Mouse (Mus musculus) neural tube, embryonic 12.5 days (tissue): ENCODE measurements around the gene Map10. TPM values are rescaled to one million over a fixed set of nuclear protein-coding genes. Genes with fewer than 3 reads are reported as not detected.

Experiments
- ATAC-seq: fragments of 200-750 bp; cut with Nextera tagmentation; 2 replicates; pipeline ENCODE4 v1.8.0; 2017; ENCODE audit warnings: low read depth, mild to moderate bottlenecking, moderate TSS enrichment, moderate library complexity; ENCODE audit not compliant: low FRiP score
- H3K27ac ChIP-seq: fragments of 300-500 bp; sonication (generic); 2 replicates; pipeline ENCODE4 v1.5.1; 2016
- H3K27me3 ChIP-seq: fragments of 300-500 bp; sonication (generic); replicated peaks from 2 replicates; pipeline ENCODE4 v1.6.1; 2016; ENCODE audit warnings: mild to moderate bottlenecking
- H3K36me3 ChIP-seq: fragments of 300-500 bp; sonication (generic); 2 replicates; pipeline ENCODE4 v1.6.1; 2016; ENCODE audit warnings: mild to moderate bottlenecking
- H3K4me1 ChIP-seq: fragments of 300-500 bp; sonication (generic); 2 replicates; pipeline ENCODE4 v1.6.1; 2016
- H3K4me2 ChIP-seq: fragments of 300-500 bp; sonication (generic); replicated peaks from 2 replicates; pipeline ENCODE4 v1.6.1; 2016; ENCODE audit warnings: mild to moderate bottlenecking
- H3K4me3 ChIP-seq: fragments of 300-500 bp; sonication (generic); 2 replicates; pipeline ENCODE4 v1.5.1; 2016
- H3K9ac ChIP-seq: fragments of 300-500 bp; sonication (generic); 2 replicates; pipeline ENCODE4 v1.6.1; 2016; ENCODE audit warnings: mild to moderate bottlenecking
- H3K9me3 ChIP-seq: fragments of 300-500 bp; sonication (generic); 2 replicates; pipeline ENCODE4 v1.6.1; 2016; ENCODE audit warnings: mild to moderate bottlenecking
- WGBS: fragments of 180-500 bp; shearing (Covaris S2); methylation state at CpG from one replicate; pipeline ENCODE4 v1.1.7; 2016; 5-methylcytosine and 5-hydroxymethylcytosine counted together
- polyA plus RNA-seq: library from polyadenylated mRNA; unstranded; fragments of >200 nt; fragmentation: Nextera tagmentation; extraction: Ambion mirVana; gene quantifications from 2 replicates; pipeline ENCODE4 v1.2.1, GENCODE M21; 2016

Gene Map10
- polyA plus RNA-seq, 1 experiment from 2014 or later: 9.4 TPM

DNA sequence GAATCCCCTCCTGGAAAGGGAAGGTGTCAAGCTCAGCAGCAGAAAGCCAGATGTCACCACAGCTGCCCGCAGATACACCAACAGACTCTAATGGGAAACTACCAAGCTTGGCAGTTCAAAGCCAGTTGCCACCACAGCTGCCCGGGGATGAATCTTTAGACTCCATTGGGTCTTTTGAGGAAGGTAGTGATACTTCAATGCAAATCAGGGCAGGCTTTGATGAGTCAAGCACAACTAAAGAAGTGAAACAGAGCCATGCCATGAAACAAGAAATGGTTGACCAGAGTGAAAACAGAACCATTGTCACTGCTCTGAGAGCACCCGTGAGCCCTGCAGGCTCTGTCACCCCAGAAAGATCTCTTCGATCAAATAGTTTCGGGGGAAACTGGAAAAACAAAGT lies 1.8 kb downstream of the Map10 start:
- H3K9ac ChIP-seq: no peak overlapping the region
- H3K36me3 ChIP-seq: peaks cover 14% of the 10 kb centered on the region; the same call in 1 of the 2 replicates
- no peaks in the 10 kb centered on the region for H3K27me3 ChIP-seq
- no peak overlapping the region for H3K4me2 ChIP-seq
- peaks cover 22% of the 10 kb centered on the region for H3K9me3 ChIP-seq
- H3K4me1 ChIP-seq: peaks cover 6% of the 10 kb centered on the region
- WGBS: 96% methylated on average over 5 of the region's 5 CpGs
- no peak overlapping the region for H3K4me3 ChIP-seq
- ATAC-seq: no peak
- H3K27ac ChIP-seq: no peak overlapping the region

DNA sequence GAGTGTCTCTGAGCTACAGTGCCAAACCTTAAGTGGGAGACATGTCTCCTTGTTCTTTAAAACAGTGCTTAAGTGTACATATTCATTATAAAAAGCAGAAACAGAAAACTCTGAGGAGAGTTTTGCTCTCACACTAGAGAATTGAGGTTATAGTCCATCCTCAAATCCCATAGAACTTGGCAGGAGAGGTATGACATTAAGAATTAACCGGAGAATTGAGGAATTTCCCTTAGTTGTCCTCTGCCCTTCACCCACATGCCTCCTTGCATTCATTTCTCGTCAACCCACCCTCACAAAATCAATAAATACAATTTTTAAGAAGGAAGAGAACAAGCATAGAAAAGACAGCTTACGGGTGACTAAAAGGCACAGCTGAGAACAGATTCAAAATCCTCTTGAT lies 6.2 kb downstream of the Map10 start:
- H3K4me2 ChIP-seq: no peak overlapping the region
- ATAC-seq: no peak
- WGBS: 82% methylated on average over 3 of the region's 3 CpGs
- no peak overlapping the region for H3K27ac ChIP-seq
- no peak overlapping the region for H3K9ac ChIP-seq
- H3K27me3 ChIP-seq: no peaks in the 10 kb centered on the region
- no peaks in the 10 kb centered on the region for H3K4me1 ChIP-seq
- H3K4me3 ChIP-seq: no peak overlapping the region
- peaks cover 14% of the 10 kb centered on the region; the same call in 1 of the 2 replicates for H3K36me3 ChIP-seq
- peaks cover 16% of the 10 kb centered on the region for H3K9me3 ChIP-seq

DNA sequence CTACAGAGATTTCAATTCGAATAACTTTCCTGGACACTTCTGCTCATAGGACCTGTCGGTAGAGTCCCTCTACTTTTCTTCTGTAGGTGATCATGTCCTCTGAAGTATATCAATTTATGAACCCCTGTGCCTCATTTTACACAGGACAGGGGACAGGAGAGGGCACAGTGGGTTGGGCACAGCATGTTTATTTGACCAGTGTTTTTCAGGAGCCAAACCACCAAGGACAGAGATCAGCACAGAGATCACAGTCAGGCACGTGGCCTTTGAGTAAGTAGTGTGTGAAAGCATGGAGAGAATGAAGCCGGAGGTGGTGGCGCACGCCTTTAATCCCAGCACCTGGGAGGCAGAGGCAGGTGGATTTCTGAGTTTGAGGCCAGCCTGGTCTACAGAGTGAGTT lies 7.9 kb downstream of the Map10 start:
- no peak for ATAC-seq
- H3K36me3 ChIP-seq: no peaks in the 10 kb centered on the region
- no peak overlapping the region for H3K27ac ChIP-seq

DNA sequence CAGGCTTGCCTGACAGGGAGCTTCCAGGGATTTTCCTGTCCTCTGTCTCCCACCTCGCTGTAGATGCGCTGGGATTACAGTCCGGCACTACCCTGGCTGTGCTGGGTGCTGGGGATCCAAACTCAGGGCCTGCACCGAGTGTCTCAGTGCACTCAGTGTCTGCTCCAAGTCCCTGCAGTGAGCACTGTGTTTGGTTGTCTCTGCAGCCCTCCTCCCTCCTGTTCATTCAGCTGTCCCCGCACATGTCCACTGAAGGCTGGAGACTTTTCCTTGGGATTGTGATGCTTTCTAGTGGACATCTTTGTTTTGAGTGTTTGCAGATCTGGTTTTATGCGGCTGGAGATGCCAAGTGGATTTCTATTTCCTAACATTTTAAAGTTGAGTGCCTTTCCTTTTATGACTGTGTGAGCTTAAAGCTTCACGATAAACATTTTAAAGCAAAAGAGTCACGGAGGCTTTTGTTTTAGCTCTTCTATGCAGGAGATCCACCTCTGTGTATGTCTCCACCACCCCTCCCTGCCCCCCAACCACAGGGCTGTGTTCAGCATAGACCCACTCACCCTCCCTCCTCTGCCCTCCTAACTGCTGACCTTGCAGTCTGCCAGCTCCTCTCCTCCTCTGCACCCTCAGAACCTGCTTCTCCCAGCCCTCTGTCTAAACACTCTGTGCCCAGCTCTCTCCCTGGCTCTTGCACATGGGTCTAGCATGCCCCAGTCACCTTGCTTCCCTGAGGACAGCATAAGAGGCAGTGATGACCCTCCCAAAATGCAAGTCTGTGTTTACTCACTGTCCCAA lies 9.4 kb downstream of the Map10 start:
- no peaks in the 10 kb centered on the region for H3K36me3 ChIP-seq
- no peaks in the 10 kb centered on the region for H3K9me3 ChIP-seq
- H3K4me3 ChIP-seq: no peak overlapping the region
- no peaks in the 10 kb centered on the region for H3K4me1 ChIP-seq
- H3K27me3 ChIP-seq: no peaks in the 10 kb centered on the region
- H3K4me2 ChIP-seq: no peak overlapping the region
- no peak overlapping the region for H3K9ac ChIP-seq
- WGBS: 75% methylated on average over 8 of the region's 8 CpGs
- no peak for ATAC-seq
- no peak overlapping the region for H3K27ac ChIP-seq

More for the DNA sequence above, 7.9 kb downstream of the Map10 start:
- no peaks in the 10 kb centered on the region for H3K9me3 ChIP-seq
- H3K4me2 ChIP-seq: no peak overlapping the region
- H3K9ac ChIP-seq: no peak overlapping the region
- H3K27me3 ChIP-seq: no peaks in the 10 kb centered on the region
- H3K4me3 ChIP-seq: no peak overlapping the region
- no peaks in the 10 kb centered on the region for H3K4me1 ChIP-seq
- WGBS: 91% methylated on average over 6 of the region's 6 CpGs

DNA sequence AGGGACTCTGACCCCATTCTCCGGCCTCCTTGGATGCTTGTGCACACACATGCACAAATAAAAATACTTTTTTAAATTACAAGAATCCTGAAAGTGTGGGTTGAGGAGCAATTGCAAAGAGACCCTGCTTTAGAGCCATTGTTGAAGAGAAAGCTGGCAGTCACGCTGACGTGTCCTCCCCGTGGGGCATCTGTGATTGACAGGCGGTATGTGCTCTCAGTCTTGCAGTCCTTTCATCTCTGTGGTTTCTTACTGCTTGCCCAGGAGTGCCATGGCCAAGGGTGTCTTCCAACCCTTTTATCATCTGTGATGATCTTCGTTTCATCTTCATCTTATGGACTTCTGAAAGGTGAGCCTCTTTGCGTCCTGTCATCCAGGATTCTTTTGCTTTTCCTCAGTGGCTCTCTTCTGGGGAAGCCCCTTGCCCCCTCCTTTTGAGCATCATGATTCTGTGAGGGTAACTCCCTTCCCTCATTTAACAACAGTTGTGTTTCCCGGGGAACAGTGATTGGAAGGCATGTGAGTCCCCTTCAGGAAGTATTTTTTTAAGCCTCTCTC lies 11.3 kb downstream of the Map10 start:
- Histone ChIP-seq H3K36me3 (no peaks in the 10 kb centered on the region), H3K4me1 (0 out of 2 replicates have a peak, but pooled peaks cover 2% of the 10 kb centered on the region), H3K27me3 (no peaks in the 10 kb centered on the region), H3K4me2 (no peak overlapping the region), H3K9me3 (no peaks in the 10 kb centered on the region), H3K27ac (no peak overlapping the region), H3K9ac (no peak overlapping the region), H3K4me3 (no peak overlapping the region)
- WGBS: 60% methylated on average over 8 of the region's 8 CpGs
- ATAC-seq: no peak

DNA sequence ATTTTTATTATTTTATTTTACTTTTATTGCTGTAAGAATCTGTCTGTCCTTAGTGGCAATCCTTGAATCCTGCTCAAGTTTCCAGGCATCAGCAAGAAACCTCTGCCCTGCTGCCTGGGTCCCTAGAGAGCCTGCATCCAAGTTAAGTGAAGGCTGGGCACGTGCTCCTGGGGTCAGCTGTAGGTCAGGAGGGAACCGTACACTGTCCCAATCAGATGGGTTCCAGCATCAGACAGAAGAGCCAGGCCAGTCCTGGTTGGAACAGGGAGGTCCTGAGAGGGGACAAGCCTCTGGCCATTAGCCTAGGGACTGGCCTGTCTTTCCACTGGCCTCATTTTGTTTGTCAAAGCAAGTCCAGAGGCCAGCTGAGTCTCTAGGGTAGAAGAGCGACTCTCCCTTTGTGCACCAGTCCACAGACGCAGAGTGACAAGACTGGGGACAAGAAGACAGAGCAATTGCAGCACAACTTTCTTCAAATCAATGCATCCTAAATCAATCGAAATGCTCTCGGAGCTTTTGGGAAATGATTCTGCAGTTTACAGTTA lies 15.7 kb downstream of the Map10 start:
- Histone ChIP-seq H3K4me3 (no peak overlapping the region), H3K27ac (no peak overlapping the region), H3K27me3 (no peaks in the 10 kb centered on the region), H3K36me3 (no peaks in the 10 kb centered on the region), H3K4me1 (0 out of 2 replicates have a peak, but pooled peaks cover 2% of the 10 kb centered on the region), H3K4me2 (no peak overlapping the region), H3K9ac (no peak overlapping the region), H3K9me3 (no peaks in the 10 kb centered on the region)
- no peak for ATAC-seq
- WGBS: 59% methylated on average over 6 of the region's 6 CpGs

DNA sequence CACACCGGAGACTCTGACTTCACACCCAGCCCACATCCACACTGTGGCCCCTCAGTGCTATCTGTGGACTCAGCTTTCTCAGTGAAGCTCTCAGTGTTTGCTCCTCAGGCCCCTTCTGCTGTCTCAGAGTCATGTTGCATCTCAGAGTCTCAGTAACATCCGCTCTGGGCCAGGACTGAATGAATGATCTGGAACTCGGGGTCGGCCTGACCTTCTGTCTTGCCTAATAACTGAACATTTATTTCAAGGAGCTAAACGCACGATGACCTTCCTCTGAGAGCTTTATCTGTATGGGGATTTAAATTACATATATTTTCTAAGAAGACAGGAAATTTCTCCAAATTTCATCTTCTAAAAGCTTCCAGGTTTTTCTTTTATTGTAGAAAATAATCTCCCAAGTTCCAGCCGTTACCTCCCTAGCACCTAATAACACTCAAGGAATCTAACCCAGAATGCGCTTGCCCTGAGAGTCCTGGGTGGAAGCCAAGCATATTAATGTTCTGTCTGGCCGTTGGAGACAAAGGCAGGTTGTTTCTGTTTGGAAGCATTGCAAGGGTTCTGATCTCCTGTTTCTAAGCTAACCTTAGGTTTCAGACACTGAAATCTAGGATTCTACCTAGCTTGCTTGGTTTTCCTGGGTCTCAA lies 16.7 kb downstream of the Map10 start:
- Histone ChIP-seq H3K9ac (no peak overlapping the region), H3K4me1 (peaks cover 7% of the 10 kb centered on the region; the same call in 1 of the 2 replicates), H3K27me3 (no peaks in the 10 kb centered on the region), H3K9me3 (no peaks in the 10 kb centered on the region), H3K36me3 (no peaks in the 10 kb centered on the region), H3K27ac (no peak overlapping the region), H3K4me3 (no peak overlapping the region), H3K4me2 (no peak overlapping the region)
- 78% methylated on average over 9 of the region's 9 CpGs for WGBS
- ATAC-seq: no peak

DNA sequence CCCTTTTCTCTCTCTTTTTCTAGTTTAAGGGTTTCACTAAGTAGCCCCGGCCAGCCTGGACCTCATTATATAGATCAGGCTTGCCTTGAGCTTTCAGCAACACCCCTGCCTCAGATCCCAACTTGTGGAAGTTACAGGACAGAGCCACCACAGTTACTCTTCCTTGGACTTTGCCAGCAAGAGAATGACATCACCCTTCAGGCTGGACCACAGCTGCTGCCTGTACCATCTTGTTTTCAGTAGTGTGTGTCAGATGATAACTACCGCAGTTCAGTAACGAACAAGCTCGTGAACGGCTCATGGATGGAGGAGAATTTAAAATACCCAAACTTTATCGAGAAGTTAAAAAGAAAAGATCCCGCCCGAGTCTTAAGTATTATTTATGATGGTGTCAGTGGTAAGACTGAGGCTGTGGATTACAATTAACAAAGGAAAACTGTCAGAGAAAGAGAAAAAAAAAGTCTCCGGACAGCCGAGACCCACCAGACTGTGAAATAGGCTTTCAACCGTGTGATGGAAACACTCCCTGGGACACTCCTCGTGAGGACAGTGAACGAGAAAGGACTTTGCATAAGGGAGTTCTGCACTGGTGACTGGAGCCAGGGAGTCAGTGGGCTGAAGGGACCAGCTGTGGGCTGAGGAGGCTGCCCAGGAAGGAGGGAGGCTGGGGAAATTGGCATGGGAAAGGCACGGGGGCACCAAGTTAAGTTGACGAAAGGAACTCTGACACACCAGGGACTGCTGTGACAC lies 20.7 kb downstream of the Map10 start:
- Histone ChIP-seq H3K36me3 (no peaks in the 10 kb centered on the region), H3K9me3 (no peaks in the 10 kb centered on the region), H3K4me3 (no peak overlapping the region), H3K27me3 (no peaks in the 10 kb centered on the region), H3K4me2 (no peak overlapping the region), H3K4me1 (peaks cover 5% of the 10 kb centered on the region; the same call in 1 of the 2 replicates), H3K9ac (no peak overlapping the region), H3K27ac (no peak overlapping the region)
- WGBS: 49% methylated on average over 15 of the region's 15 CpGs
- no peak for ATAC-seq

DNA sequence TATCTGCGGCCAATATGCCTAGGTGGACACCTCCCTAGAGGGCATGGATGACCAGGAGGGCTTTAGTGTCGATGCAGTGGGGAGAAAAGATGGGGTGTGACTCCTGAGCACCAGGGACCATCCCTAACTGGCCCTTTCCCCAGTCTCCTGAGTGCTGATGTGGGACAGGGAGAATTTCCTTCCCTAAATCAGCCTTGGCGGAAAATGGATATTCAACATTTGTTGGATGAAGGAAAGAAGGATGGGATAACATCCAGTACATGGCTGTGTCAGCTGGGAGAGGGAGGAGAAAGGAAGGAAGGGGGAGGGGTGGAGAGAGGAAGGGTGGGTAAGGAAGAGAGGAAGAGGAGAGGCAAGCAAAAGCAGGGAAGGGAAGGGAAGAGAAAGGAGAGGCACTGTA lies 21.3 kb downstream of the Map10 start:
- Histone ChIP-seq H3K36me3 (no peaks in the 10 kb centered on the region), H3K4me3 (no peak overlapping the region), H3K9ac (no peak overlapping the region), H3K4me2 (no peak overlapping the region), H3K27ac (no peak overlapping the region), H3K4me1 (peaks cover 5% of the 10 kb centered on the region; the same call in 1 of the 2 replicates), H3K9me3 (no peaks in the 10 kb centered on the region), H3K27me3 (no peaks in the 10 kb centered on the region)
- 85% methylated on average over 3 of the region's 3 CpGs for WGBS
- ATAC-seq: no peak

DNA sequence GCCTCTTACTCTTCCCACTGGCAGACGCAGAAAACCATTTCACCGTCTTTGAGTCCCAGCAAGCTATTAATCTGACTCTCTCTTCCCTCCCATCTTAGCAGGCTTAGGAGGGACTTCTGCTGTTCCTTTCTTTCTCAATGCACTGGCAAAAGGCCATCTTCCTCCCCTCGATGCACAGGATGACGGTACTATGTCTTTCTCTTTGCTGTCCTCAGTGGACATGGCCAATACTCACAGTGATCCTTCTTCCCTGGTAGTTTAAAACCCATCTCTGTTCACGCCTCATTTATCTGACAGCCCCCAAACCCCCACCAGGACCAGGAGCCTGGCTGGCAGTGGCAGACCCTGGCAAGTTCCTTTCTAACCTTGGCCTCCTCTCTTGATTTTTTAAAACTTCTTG lies 22.8 kb downstream of the Map10 start:
- no peak for ATAC-seq
- 77% methylated on average over 5 of the region's 5 CpGs for WGBS
- Histone ChIP-seq H3K27me3 (no peaks in the 10 kb centered on the region), H3K4me1 (peaks cover 5% of the 10 kb centered on the region; the same call in 1 of the 2 replicates), H3K36me3 (no peaks in the 10 kb centered on the region), H3K9ac (no peak overlapping the region), H3K9me3 (no peaks in the 10 kb centered on the region), H3K4me3 (no peak overlapping the region), H3K4me2 (no peak overlapping the region), H3K27ac (no peak overlapping the region)

DNA sequence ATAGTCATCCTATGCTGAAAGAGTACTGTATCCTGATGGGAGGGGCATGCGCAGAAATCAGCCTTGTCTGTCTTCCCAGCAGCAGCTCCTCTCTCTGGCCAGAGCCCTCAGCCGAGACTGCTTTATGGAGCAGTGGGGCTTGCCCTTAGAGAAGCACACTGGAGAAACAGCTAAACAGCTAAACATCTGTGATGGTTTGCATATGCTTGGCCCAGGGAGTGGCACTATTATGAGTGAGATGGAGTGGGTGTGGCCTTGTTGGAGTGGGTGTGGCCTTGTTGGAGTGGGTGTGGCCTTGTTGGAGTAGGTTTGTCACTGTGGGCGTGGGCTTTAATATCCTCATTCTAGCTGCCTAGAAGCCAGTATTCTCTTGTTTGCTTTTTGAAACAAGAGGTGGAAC lies 23.6 kb downstream of the Map10 start:
- Histone ChIP-seq H3K4me1 (peaks cover 5% of the 10 kb centered on the region; the same call in 1 of the 2 replicates), H3K27me3 (no peaks in the 10 kb centered on the region), H3K36me3 (no peaks in the 10 kb centered on the region), H3K9ac (no peak overlapping the region), H3K9me3 (0 out of 2 replicates have a peak, but pooled peaks cover under 1% of the 10 kb centered on the region), H3K4me2 (no peak overlapping the region), H3K27ac (no peak overlapping the region), H3K4me3 (no peak overlapping the region)
- whole genome bisulfite sequencing: 86% methylated on average over 3 of the region's 3 CpGs
- ATAC-seq: no peak

DNA sequence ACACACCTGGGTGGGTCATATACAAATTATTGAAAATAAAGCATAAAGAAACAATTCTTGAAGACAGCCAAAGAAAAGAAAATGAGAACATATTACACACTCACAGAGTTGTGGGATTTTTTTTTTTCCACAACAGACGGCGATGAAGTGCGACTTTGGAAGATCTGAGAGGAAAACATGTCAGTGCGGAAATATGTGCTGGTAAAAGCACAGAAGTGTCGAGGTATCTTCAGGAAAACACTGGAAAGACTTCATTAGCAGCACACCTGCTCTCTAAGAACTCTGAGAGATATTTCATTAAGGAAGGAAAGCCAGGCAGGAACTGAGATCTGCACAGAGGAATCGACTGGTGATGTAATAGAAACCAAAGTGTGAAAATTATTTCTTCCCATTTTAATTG lies 26.3 kb downstream of the Map10 start:
- no peak overlapping the region for H3K9ac ChIP-seq
- 89% methylated on average over 6 of the region's 6 CpGs for WGBS
- H3K4me1 ChIP-seq: no peaks in the 10 kb centered on the region
- H3K27ac ChIP-seq: no peak overlapping the region
- H3K4me2 ChIP-seq: no peak overlapping the region
- H3K9me3 ChIP-seq: peaks cover 3% of the 10 kb centered on the region; the same call in 1 of the 2 replicates
- H3K36me3 ChIP-seq: no peaks in the 10 kb centered on the region
- no peak overlapping the region for H3K4me3 ChIP-seq
- ATAC-seq: no peak
- H3K27me3 ChIP-seq: no peaks in the 10 kb centered on the region
